Mouse (Mus musculus): ENCODE results near the gene Pgghg. TPM values are rescaled to one million over a fixed set of nuclear protein-coding genes. Genes with fewer than 3 reads are reported as not detected.

The Pgghg gene
- total RNA-seq (2012; rRNA removed) = 3.3 and 3.7 TPM in 2 replicates
- total RNA-seq (2014; rRNA removed) = 3.2 and 4.0 TPM in 2 replicates
- polyA plus RNA-seq (2012; ENCODE audit: insufficient read length, low read depth) = 3.1 and 3.6 TPM in 2 replicates

GRCm38 (mm10) chr7:140941222-140942051 is at the start of gene Pgghg:
Gene Pgghg, plus strand, starts transcription at chr7:140941391.
- Histone ChIP-seq H3K27me3 (replicated peaks) (no peaks in the 10 kb centered on the region), H3K27ac (ENCODE audit: insufficient read depth, low read depth) (peak within 1 kb of the TSS; percentile 81), H3K4me3 (replicated peaks in 1 of 3; ENCODE audit: low read depth in 2 of 3, low read length in 2 of 3, poor library complexity in 1 of 3) (peak within 1 kb of the TSS; percentile 23 to 47 (median 26)), H3K9me3 (replicated peaks; ENCODE audit: low read length) (no peaks in the 10 kb centered on the region), H3K9ac (ENCODE audit: insufficient read depth, low read depth) (peak within 1 kb of the TSS; percentile 46), H3K4me2 (ENCODE audit: insufficient read depth, low read depth, poor library complexity, severe bottlenecking) (peak within 1 kb of the TSS; percentile 33), H3K79me2 (replicated peaks; ENCODE audit: control insufficient read depth, extremely low read depth, insufficient read depth, poor library complexity, severe bottlenecking) (no peaks in the 10 kb centered on the region), H3K36me3 (replicated peaks in 1 of 2; ENCODE audit: control insufficient read depth in 1 of 2, insufficient read depth in 1 of 2, low read length in 1 of 2) (peaks cover 6 to 20% of the 10 kb centered on the region in 2 experiments), H3K4me1 (ENCODE audit: control insufficient read depth in 1 of 2, insufficient read depth in 2 of 2) (peaks cover 22 to 54% of the 10 kb centered on the region in 2 experiments)
- DNase-seq (ENCODE audit: extremely low read depth) = peak; percentile 90
- dilution Hi-C loops (cut with MboI; ENCODE audit: extremely low pct_ligation_motif_present, extremely low pct_unique_long_range_greater_than_20kb, low sequenced_read_pairs) = no loop called here
- in situ Hi-C loops (cut with MboI; ENCODE audit: low pct_ligation_motif_present, low pct_unique_long_range_greater_than_20kb, low sequenced_read_pairs) = no loop called here
- no peak for TF ChIP-seq ZKSCAN1 (IDR thresholded peaks at IDR 0.05; ENCODE audit: borderline replicate concordance, low read depth, low read length)
- peak; percentile 90 for TF ChIP-seq BHLHE40 (IDR thresholded peaks at IDR 0.05; ENCODE audit: low read depth, low read length)
- TF ChIP-seq POLR2A (IDR thresholded peaks at IDR 0.05; ENCODE audit: low read depth, low read length) = peak; percentile 68
- no peak for TF ChIP-seq JUND (conservative IDR thresholded peaks at IDR 0.05; ENCODE audit: low read depth, low read length)
- TF ChIP-seq PAX5 (IDR thresholded peaks at IDR 0.05; ENCODE audit: low read length) = no peak
- TF ChIP-seq MXI1 (IDR thresholded peaks at IDR 0.05; ENCODE audit: low read depth, low read length) = peak; percentile 91; the same call in 1 of the 2 replicates
- TF ChIP-seq NELFE (IDR thresholded peaks at IDR 0.05; ENCODE audit: low read depth, low read length) = peak; percentile 63; the same call in 1 of the 2 replicates
- TF ChIP-seq TBP (conservative IDR thresholded peaks at IDR 0.05; ENCODE audit: low read depth, low read length) = peak; percentile 84
- peak; percentile 48 for TF ChIP-seq IRF4 (IDR thresholded peaks at IDR 0.05; ENCODE audit: low read depth, low read length)
- TF ChIP-seq ZC3H11A (IDR thresholded peaks at IDR 0.05; ENCODE audit: low read depth, low read length) = no peak
- no peak for TF ChIP-seq USF1 (IDR thresholded peaks at IDR 0.05; ENCODE audit: low read depth, low read length)
- TF ChIP-seq ETS1 (conservative IDR thresholded peaks at IDR 0.05; ENCODE audit: low read depth, low read length) = peak; percentile 74; the same call in 1 of the 2 replicates
- peak; percentile 34 for TF ChIP-seq RAD21 (IDR thresholded peaks at IDR 0.05; ENCODE audit: low read depth, low read length)
- TF ChIP-seq E2F4 (IDR thresholded peaks at IDR 0.05; ENCODE audit: insufficient replicate concordance, low read depth, low read length) = peak; percentile 77; the same call in 1 of the 2 replicates
- peak; percentile 15 for TF ChIP-seq ELF1 (IDR thresholded peaks at IDR 0.05; ENCODE audit: low read depth, low read length)
- TF ChIP-seq CHD2 (IDR thresholded peaks at IDR 0.05; ENCODE audit: low read length) = peak; percentile 61
- peak; percentile 72; the same call in 1 of the 2 replicates for TF ChIP-seq POLR2AphosphoS2 (IDR thresholded peaks at IDR 0.05; ENCODE audit: low read depth, low read length)
- peak; percentile 63; the same call in 1 of the 2 replicates for TF ChIP-seq TCF12 (IDR thresholded peaks at IDR 0.05; ENCODE audit: low read depth, low read length)
- peak; percentile 94 for TF ChIP-seq MEF2A (IDR thresholded peaks at IDR 0.05; ENCODE audit: borderline replicate concordance, low read depth, low read length)
- peak; percentile 95 for TF ChIP-seq MAZ (IDR thresholded peaks at IDR 0.05; ENCODE audit: low read depth, low read length)
- peak; percentile 38 for TF ChIP-seq ZMIZ1 (IDR thresholded peaks at IDR 0.05; ENCODE audit: low read depth, low read length)
- peak; percentile 71 for TF ChIP-seq RCOR1 (conservative IDR thresholded peaks at IDR 0.05; ENCODE audit: low read depth, low read length)
- no peak for TF ChIP-seq UBTF (IDR thresholded peaks at IDR 0.05; ENCODE audit: low read depth, low read length)
- peak; percentile 90 for TF ChIP-seq MAX (IDR thresholded peaks at IDR 0.05; ENCODE audit: low read length)
- TF ChIP-seq MAFK (IDR thresholded peaks at IDR 0.05; ENCODE audit: insufficient replicate concordance, low read length) = peak; percentile 47; the same call in 1 of the 2 replicates
- TF ChIP-seq JUN (IDR thresholded peaks at IDR 0.05; ENCODE audit: insufficient read depth, low read depth, low read length) = peak; percentile 32; the same call in 1 of the 2 replicates
- peak; percentile 95 for TF ChIP-seq MYC (IDR thresholded peaks at IDR 0.05; ENCODE audit: low read depth, low read length)
- TF ChIP-seq EP300 (IDR thresholded peaks at IDR 0.05; ENCODE audit: low read length) = peak; percentile 76
- TF ChIP-seq SIN3A (IDR thresholded peaks at IDR 0.05; ENCODE audit: low read length) = peak; percentile 91
- TF ChIP-seq USF2 (conservative IDR thresholded peaks at IDR 0.05; ENCODE audit: low read depth, low read length) = no peak
- no peak; the same call in 1 of the 2 replicates for TF ChIP-seq HCFC1 (IDR thresholded peaks at IDR 0.05; ENCODE audit: low read depth, low read length)
- 0 out of 2 replicates have a peak, but pooled peaks have one; percentile 24 for TF ChIP-seq ZNF384 (IDR thresholded peaks at IDR 0.05; ENCODE audit: low read depth, low read length)
- no peak for TF ChIP-seq NRF1 (IDR thresholded peaks at IDR 0.05; ENCODE audit: low read depth, low read length)
- no peak; the same call in 1 of the 2 replicates for TF ChIP-seq CHD1 (IDR thresholded peaks at IDR 0.05; ENCODE audit: low read depth, low read length)
- TF ChIP-seq KAT2A (IDR thresholded peaks at IDR 0.05; ENCODE audit: insufficient replicate concordance, low read length) = 0 out of 2 replicates have a peak, but pooled peaks have one; percentile 26
- no peak for TF ChIP-seq GABPA (IDR thresholded peaks at IDR 0.05; ENCODE audit: insufficient replicate concordance, low read depth, low read length)
- peak; percentile 47 to 71; a peak in 3 of 4 replicates for TF ChIP-seq CTCF (conservative IDR thresholded peaks at IDR 0.05 in 1 of 2, IDR thresholded peaks at IDR 0.05 in 1 of 2; ENCODE audit: low read depth in 2 of 2, low read length in 2 of 2)
